Mouse (Mus musculus) layer of hippocampus, adult 9-11 months (tissue): Measurements from ENCODE around the gene Dusp3.

Experiments
- DNase-seq: peaks from one replicate; pipeline ENCODE4 v3.0.0; 2022

Gene Dusp3

GRCm38 (mm10) chr11:101986913-101987312 is at the start of gene Dusp3:
Gene Dusp3 (minus strand): TSS chr11:101987013.
- no peak for DNase-seq

GRCm38 (mm10) chr11:102036336-102036735 is 49.5 kb upstream of the Dusp3 start:
- no peak for DNase-seq

GRCm38 (mm10) chr11:102035456-102035960 is 48.7 kb upstream of the Dusp3 start:
- DNase-seq, result no peak

GRCm38 (mm10) chr11:102034887-102035286 is 48.1 kb upstream of the Dusp3 start:
- peak; percentile 70 for DNase-seq

GRCm38 (mm10) chr11:102033055-102033591 is 46.3 kb upstream of the Dusp3 start:
- DNase-seq, result no peak

GRCm38 (mm10) chr11:102031149-102031548 is 44.3 kb upstream of the Dusp3 start:
- DNase-seq, result no peak

- no peak for DNase-seq
Observed at GRCm38 (mm10) chr11:102029966-102030365, 43.2 kb upstream of the Dusp3 start.

GRCm38 (mm10) chr11:102029304-102029703 is 42.5 kb upstream of the Dusp3 start:
- no peak for DNase-seq

- no peak for DNase-seq
Observed at GRCm38 (mm10) chr11:102028087-102028816, 41.4 kb upstream of the Dusp3 start, which contains the start of gene Mpp3. Gene Mpp3 (minus strand): TSS chr11:102028461.

- DNase-seq, result no peak
Observed at GRCm38 (mm10) chr11:102027361-102028017, 40.7 kb upstream of the Dusp3 start.

GRCm38 (mm10) chr11:102026694-102027360 is 40.0 kb upstream of the Dusp3 start:
- peak; percentile 56 for DNase-seq

GRCm38 (mm10) chr11:102025991-102026660 is 39.3 kb upstream of the Dusp3 start:
- no peak for DNase-seq

- no peak for DNase-seq
Observed at GRCm38 (mm10) chr11:102025354-102025753, 38.5 kb upstream of the Dusp3 start.

GRCm38 (mm10) chr11:102024875-102025274 is 38.1 kb upstream of the Dusp3 start:
- no peak for DNase-seq

GRCm38 (mm10) chr11:102024084-102024758 is 37.4 kb upstream of the Dusp3 start:
- DNase-seq, result no peak

- DNase-seq, result no peak
Observed at GRCm38 (mm10) chr11:102023406-102023805, 36.6 kb upstream of the Dusp3 start.

GRCm38 (mm10) chr11:102021196-102021595 is 34.4 kb upstream of the Dusp3 start:
- DNase-seq, result no peak

- no peak for DNase-seq
Observed at GRCm38 (mm10) chr11:102019736-102020135, 32.9 kb upstream of the Dusp3 start.

- no peak for DNase-seq
Observed at GRCm38 (mm10) chr11:102016136-102016535, 29.3 kb upstream of the Dusp3 start.

GRCm38 (mm10) chr11:102015472-102015871 is 28.7 kb upstream of the Dusp3 start:
- no peak for DNase-seq

- DNase-seq, result no peak
Observed at GRCm38 (mm10) chr11:102013201-102013600, 26.4 kb upstream of the Dusp3 start.

- no peak for DNase-seq
Observed at GRCm38 (mm10) chr11:102011510-102011909, 24.7 kb upstream of the Dusp3 start.
